Mouse (Mus musculus): ENCODE data around the gene Uqcc2. TPM values are rescaled to one million over a fixed set of nuclear protein-coding genes. Genes with fewer than 3 reads are reported as not detected.

The Uqcc2 gene
- polyA plus RNA-seq, 1 experiment, result 75.5 TPM

DNA sequence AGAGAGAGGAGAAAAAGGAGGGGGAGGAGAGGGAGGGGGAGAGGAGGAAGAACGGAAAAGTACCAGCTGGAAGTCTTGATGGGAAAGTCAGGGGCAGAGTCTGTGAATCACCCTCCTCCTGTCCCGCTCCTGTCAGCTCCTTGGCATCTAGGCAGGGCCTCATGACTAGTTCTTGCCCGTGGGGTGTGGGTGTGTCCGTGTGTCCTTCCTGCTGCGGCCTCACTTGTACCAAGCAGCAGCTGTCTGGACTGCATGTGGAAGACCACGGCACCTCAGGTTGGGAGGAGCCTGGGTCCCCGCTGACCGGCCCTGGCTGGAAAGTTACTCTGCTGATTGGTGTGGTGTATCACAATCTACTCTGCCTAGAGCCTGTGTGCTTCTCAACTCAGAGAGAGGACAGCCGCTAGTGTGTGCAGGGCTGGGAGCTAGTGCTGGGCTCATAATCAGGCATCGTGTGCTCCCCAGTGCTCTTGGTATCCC lies 8.3 kb upstream of the Uqcc2 start:
- H3K27ac ChIP-seq (ENCODE audit: insufficient read depth, low read depth, low read length), result no peak overlapping the region
- TF ChIP-seq CTCF (IDR thresholded peaks at IDR 0.05; ENCODE audit: low read depth, low read length) (no peak), POLR2A (IDR thresholded peaks at IDR 0.05; ENCODE audit: borderline replicate concordance, low read depth, low read length) (no peak)
- H3K4me3 ChIP-seq (ENCODE audit: insufficient read depth, low read length), result no peak overlapping the region
- H3K4me1 ChIP-seq (ENCODE audit: control insufficient read depth, insufficient read depth, low read length), result peaks cover 3% of the 10 kb centered on the region; the same call in 1 of the 2 replicates

DNA sequence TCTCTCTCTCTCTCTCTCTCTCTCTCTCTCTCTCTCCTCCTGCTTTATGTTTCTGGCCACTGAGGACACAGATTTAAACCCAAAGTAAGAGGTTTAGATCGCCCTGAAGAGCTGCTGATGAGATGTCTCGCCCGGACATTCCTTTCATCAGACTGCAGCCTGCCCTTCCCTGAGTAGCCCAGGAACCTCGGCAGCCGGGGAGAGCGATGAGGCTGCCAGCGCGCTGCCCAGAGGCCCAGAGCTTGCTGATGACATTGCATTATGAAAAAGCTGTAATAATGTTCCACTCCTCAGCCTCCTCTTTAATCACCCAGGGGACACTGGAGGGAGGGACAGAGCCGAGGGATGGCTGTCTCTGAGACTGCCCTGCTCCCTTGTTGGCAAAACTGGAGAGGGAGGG lies 6.5 kb upstream of the Uqcc2 start:
- Histone ChIP-seq H3K4me1 (ENCODE audit: control insufficient read depth, insufficient read depth, low read length) (peaks cover 3% of the 10 kb centered on the region; the same call in 1 of the 2 replicates), H3K27ac (ENCODE audit: insufficient read depth, low read depth, low read length) (no peak overlapping the region), H3K4me3 (ENCODE audit: insufficient read depth, low read length) (no peak overlapping the region)
- no peak for TF ChIP-seq POLR2A (IDR thresholded peaks at IDR 0.05; ENCODE audit: borderline replicate concordance, low read depth, low read length)
- TF ChIP-seq CTCF (IDR thresholded peaks at IDR 0.05; ENCODE audit: low read depth, low read length), result no peak

- no peak overlapping the region for H3K27ac ChIP-seq (ENCODE audit: insufficient read depth, low read depth, low read length)
- H3K4me1 ChIP-seq (ENCODE audit: control insufficient read depth, insufficient read depth, low read length), result peaks cover 3% of the 10 kb centered on the region; the same call in 1 of the 2 replicates
- no peak for TF ChIP-seq POLR2A (IDR thresholded peaks at IDR 0.05; ENCODE audit: borderline replicate concordance, low read depth, low read length)
- TF ChIP-seq CTCF (IDR thresholded peaks at IDR 0.05; ENCODE audit: low read depth, low read length), result no peak
- no peak overlapping the region for H3K4me3 ChIP-seq (ENCODE audit: insufficient read depth, low read length)
These were observed 5.6 kb upstream of the Uqcc2 start for GRCm38 (mm10) chr17:27139304-27139703.

- H3K4me1 ChIP-seq (ENCODE audit: control insufficient read depth, insufficient read depth, low read length), result peaks cover 3% of the 10 kb centered on the region; the same call in 1 of the 2 replicates
- no peak overlapping the region for H3K27ac ChIP-seq (ENCODE audit: insufficient read depth, low read depth, low read length)
- no peak overlapping the region for H3K4me3 ChIP-seq (ENCODE audit: insufficient read depth, low read length)
- TF ChIP-seq POLR2A (IDR thresholded peaks at IDR 0.05; ENCODE audit: borderline replicate concordance, low read depth, low read length), result no peak
These were observed 4.7 kb upstream of the Uqcc2 start for GRCm38 (mm10) chr17:27138396-27138795.

GRCm38 (mm10) chr17:27134715-27135114 lies 999 bp upstream of the Uqcc2 start:
- Histone ChIP-seq H3K27ac (ENCODE audit: insufficient read depth, low read depth, low read length) (no peak overlapping the region), H3K4me3 (ENCODE audit: insufficient read depth, low read length) (no peak overlapping the region), H3K4me1 (ENCODE audit: control insufficient read depth, insufficient read depth, low read length) (peaks cover 15% of the 10 kb centered on the region)
- TF ChIP-seq CTCF (IDR thresholded peaks at IDR 0.05; ENCODE audit: low read depth, low read length) (no peak), POLR2A (IDR thresholded peaks at IDR 0.05; ENCODE audit: borderline replicate concordance, low read depth, low read length) (no peak)

GRCm38 (mm10) chr17:27134187-27134586 lies 471 bp upstream of the Uqcc2 start:
- Histone ChIP-seq H3K27ac (ENCODE audit: insufficient read depth, low read depth, low read length) (no peak overlapping the region), H3K4me3 (ENCODE audit: insufficient read depth, low read length) (peak overlapping the region; percentile 78), H3K4me1 (ENCODE audit: control insufficient read depth, insufficient read depth, low read length) (peaks cover 15% of the 10 kb centered on the region)
- TF ChIP-seq POLR2A (IDR thresholded peaks at IDR 0.05; ENCODE audit: borderline replicate concordance, low read depth, low read length) (no peak), CTCF (IDR thresholded peaks at IDR 0.05; ENCODE audit: low read depth, low read length) (no peak)

DNA sequence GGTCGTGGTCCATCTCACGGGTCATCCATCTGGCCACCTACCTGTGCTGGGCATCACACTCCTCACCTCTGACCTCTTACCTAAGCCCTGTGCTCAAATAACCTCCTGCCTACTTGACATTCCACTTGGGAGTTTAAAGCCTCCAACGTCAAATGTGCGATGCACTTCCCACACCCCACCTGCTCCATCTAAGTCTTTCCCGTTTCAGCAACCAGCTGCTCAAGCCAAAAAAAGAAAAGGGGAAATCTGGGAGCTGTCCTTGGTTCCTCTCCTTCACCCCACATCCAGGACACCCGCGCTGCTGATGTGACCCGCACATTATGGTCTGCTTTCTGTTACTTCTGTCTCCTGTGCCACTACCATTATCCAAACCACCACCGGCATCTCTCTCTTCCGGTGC lies 1.5 kb downstream of the Uqcc2 start:
- Histone ChIP-seq H3K27ac (ENCODE audit: insufficient read depth, low read depth, low read length) (no peak overlapping the region), H3K4me3 (ENCODE audit: insufficient read depth, low read length) (no peak overlapping the region), H3K4me1 (ENCODE audit: control insufficient read depth, insufficient read depth, low read length) (peaks cover 15% of the 10 kb centered on the region)
- TF ChIP-seq CTCF (IDR thresholded peaks at IDR 0.05; ENCODE audit: low read depth, low read length) (no peak), POLR2A (IDR thresholded peaks at IDR 0.05; ENCODE audit: borderline replicate concordance, low read depth, low read length) (no peak)

DNA sequence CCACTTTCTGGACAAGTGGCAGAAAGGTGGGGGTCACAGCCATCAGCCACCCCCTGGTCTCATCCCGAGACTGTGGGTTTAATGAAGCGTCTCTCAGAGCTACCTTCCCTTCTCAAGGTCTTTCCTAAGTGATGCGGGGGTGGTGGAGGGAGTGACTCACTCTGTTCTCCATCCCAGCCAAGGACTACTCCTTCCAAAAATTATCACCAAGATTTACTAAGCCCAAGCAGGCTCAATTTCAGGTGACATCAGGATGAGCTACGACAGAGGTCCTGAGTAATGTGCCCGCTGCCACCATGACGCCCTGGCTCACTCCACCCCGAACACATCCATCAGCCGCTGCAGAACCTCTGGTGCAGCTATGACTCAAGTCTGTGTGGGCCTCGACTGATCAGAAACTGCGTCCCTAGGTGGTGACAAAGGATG lies 2.5 kb downstream of the Uqcc2 start:
- no peak overlapping the region for H3K4me3 ChIP-seq (ENCODE audit: insufficient read depth, low read length)
- H3K27ac ChIP-seq (ENCODE audit: insufficient read depth, low read depth, low read length), result no peak overlapping the region
- TF ChIP-seq CTCF (IDR thresholded peaks at IDR 0.05; ENCODE audit: low read depth, low read length) (no peak), POLR2A (IDR thresholded peaks at IDR 0.05; ENCODE audit: borderline replicate concordance, low read depth, low read length) (no peak)
- H3K4me1 ChIP-seq (ENCODE audit: control insufficient read depth, insufficient read depth, low read length), result peaks cover 15% of the 10 kb centered on the region

GRCm38 (mm10) chr17:27130246-27130645 lies 3.5 kb downstream of the Uqcc2 start:
- Histone ChIP-seq H3K4me1 (ENCODE audit: control insufficient read depth, insufficient read depth, low read length) (peaks cover 15% of the 10 kb centered on the region), H3K27ac (ENCODE audit: insufficient read depth, low read depth, low read length) (no peak overlapping the region), H3K4me3 (ENCODE audit: insufficient read depth, low read length) (no peak overlapping the region)
- no peak for TF ChIP-seq POLR2A (IDR thresholded peaks at IDR 0.05; ENCODE audit: borderline replicate concordance, low read depth, low read length)
- no peak for TF ChIP-seq CTCF (IDR thresholded peaks at IDR 0.05; ENCODE audit: low read depth, low read length)

DNA sequence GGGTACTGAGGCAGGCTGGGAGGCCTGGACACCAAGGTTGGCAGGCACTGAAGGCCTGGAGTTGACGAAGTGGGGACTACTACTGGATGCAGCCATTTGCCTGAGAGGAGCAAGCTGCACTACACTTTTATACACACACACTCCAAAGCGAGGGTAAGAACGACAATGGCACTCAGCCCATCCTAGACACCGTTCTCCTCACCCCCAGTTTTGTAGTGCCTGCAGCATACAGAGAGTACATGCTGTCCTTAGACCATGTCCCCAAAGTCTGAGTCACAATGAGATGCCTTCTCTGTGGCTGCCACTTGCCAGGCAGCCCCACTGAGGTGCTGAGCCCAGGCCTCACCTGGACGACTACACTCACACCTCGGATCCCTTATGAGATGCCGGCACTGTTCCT lies 3.9 kb downstream of the Uqcc2 start:
- H3K4me1 ChIP-seq (ENCODE audit: control insufficient read depth, insufficient read depth, low read length), result peaks cover 15% of the 10 kb centered on the region
- TF ChIP-seq POLR2A (IDR thresholded peaks at IDR 0.05; ENCODE audit: borderline replicate concordance, low read depth, low read length), result no peak
- no peak for TF ChIP-seq CTCF (IDR thresholded peaks at IDR 0.05; ENCODE audit: low read depth, low read length)
- no peak overlapping the region for H3K4me3 ChIP-seq (ENCODE audit: insufficient read depth, low read length)
- no peak overlapping the region for H3K27ac ChIP-seq (ENCODE audit: insufficient read depth, low read depth, low read length)

DNA sequence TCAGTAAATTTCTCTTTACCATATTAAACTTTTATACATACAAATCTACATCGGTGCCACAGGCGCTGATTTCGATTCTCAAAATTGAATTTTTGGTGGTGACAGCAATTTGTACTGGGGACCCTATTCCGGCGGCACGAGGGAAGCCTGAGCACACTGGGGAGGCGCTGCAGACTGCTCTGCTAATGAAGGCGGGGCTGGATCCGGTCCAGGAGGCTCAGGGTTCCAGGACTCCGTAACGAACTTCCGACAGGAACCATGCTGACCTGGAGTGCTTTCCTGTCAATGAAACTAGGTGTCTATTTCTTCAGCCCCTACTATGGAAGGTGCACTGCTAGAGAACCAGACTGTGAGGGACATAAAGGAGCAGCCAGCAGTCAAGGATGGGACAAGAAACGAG lies 4.4 kb downstream of the Uqcc2 start:
- Histone ChIP-seq H3K27ac (ENCODE audit: insufficient read depth, low read depth, low read length) (no peak overlapping the region), H3K4me3 (ENCODE audit: insufficient read depth, low read length) (no peak overlapping the region), H3K4me1 (ENCODE audit: control insufficient read depth, insufficient read depth, low read length) (peaks cover 15% of the 10 kb centered on the region)
- TF ChIP-seq POLR2A (IDR thresholded peaks at IDR 0.05; ENCODE audit: borderline replicate concordance, low read depth, low read length), result no peak
- TF ChIP-seq CTCF (IDR thresholded peaks at IDR 0.05; ENCODE audit: low read depth, low read length), result no peak
